Comparison of ENCODE assay signal across 11 mouse cellular contexts in the genomic region with DNA sequence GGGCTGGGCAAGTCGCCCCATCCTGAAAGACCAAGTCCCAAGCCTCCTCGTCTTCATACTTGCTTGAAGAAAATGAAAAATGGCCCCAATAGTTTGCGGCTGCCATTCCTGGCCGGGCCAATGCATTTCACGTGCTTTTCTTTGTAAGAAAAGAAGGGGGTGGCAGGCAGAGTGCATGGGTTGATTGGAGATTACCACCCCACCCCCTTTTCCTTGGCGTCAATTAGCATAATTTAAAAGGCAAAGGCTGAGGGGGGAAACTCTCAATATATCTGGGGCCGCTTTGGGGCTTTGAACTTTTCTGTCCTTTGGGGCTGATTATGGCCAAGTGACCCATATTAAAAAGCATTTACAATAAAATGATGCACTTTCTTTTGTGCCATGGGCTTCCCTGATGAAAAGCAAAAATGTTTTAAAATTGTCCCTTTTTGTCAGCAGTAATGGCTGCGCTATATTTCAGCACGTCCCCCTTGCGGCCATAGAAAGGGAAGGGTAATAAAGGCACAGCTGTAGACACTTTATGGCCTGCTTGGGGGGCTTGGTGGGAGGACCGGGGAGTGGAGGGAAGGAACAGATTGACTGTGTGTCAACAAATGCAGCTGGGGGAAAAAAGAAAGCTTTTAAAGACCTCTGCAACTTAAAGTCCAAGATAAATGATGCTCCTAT.
DNase-seq lines count a peak whose midpoint lies in the region; ATAC-seq and TF ChIP-seq lines count a peak whose summit lies in the region.
"Had no signal": no experiment of that assay in that cellular context is flagged by ENCODE, and none has a peak within 500 bp of the region (broad histone marks: within the 10 kb centered on the region; RNA-seq: fewer than 3 reads in every experiment).

No protein-coding gene starts in this region.

- 0 out of 2 replicates have a peak, but pooled peaks cover 5% of the 10 kb centered on the region for H3K27me3 ChIP-seq in embryonic facial prominence, embryonic 10.5 days (replicated peaks; ENCODE audit: low read depth, poor library complexity, severe bottlenecking)
- H3K27me3 ChIP-seq in forebrain, embryonic 16.5 days (replicated peaks; ENCODE audit: control insufficient read depth, insufficient read depth, low read length), result no peaks in the 10 kb centered on the region
- H3K27me3 ChIP-seq in limb, embryonic 12.5 days, result no peaks in the 10 kb centered on the region; the same call in 1 of the 2 replicates
- H3K27me3 ChIP-seq in neural tube, embryonic 11.5 days (ENCODE audit: control insufficient read depth, insufficient read depth, low read length), result no peaks in the 10 kb centered on the region
- H3K27me3 ChIP-seq in kidney, adult 2 months (replicated peaks; ENCODE audit: control insufficient read depth, insufficient read depth, low read length), result no peaks in the 10 kb centered on the region
- H3K27me3 ChIP-seq: limb, embryonic 15.5 days had no signal

- no peak overlapping the region for H3K4me2 ChIP-seq in forebrain, embryonic 16.5 days (ENCODE audit: low read length)
- H3K4me2 ChIP-seq in limb, embryonic 12.5 days, result peak overlapping the region; percentile 27
- peak overlapping the region; percentile 17; the same call in 1 of the 2 replicates for H3K4me2 ChIP-seq in neural tube, embryonic 11.5 days (ENCODE audit: low read depth)
- H3K4me2 ChIP-seq: limb, embryonic 15.5 days had no signal

- H3K27ac ChIP-seq in embryonic facial prominence, embryonic 10.5 days (replicated peaks), result peak overlapping the region; percentile 54; the same call in 1 of the 2 replicates
- peak overlapping the region; percentile 51; the same call in 1 of the 2 replicates for H3K27ac ChIP-seq in forebrain, embryonic 16.5 days (ENCODE audit: low read length)
- H3K27ac ChIP-seq in limb, embryonic 12.5 days, result peak overlapping the region; percentile 72
- peak overlapping the region; percentile 77 for H3K27ac ChIP-seq in neural tube, embryonic 11.5 days (ENCODE audit: low read depth, low read length)
- no peak overlapping the region for H3K27ac ChIP-seq in kidney, adult 2 months (ENCODE audit: insufficient read depth, low read depth, low read length)
- H3K27ac ChIP-seq: limb, embryonic 15.5 days had no signal

- peaks cover 19% of the 10 kb centered on the region for H3K4me1 ChIP-seq in embryonic facial prominence, embryonic 10.5 days
- H3K4me1 ChIP-seq in forebrain, embryonic 16.5 days (replicated peaks; ENCODE audit: control insufficient read depth, insufficient read depth, low read length), result peaks cover 17% of the 10 kb centered on the region
- peaks cover 18% of the 10 kb centered on the region for H3K4me1 ChIP-seq in limb, embryonic 12.5 days (replicated peaks)
- H3K4me1 ChIP-seq in neural tube, embryonic 11.5 days (ENCODE audit: control insufficient read depth, insufficient read depth, low read length), result peaks cover 18% of the 10 kb centered on the region
- H3K4me1 ChIP-seq in kidney, adult 2 months (ENCODE audit: control insufficient read depth, insufficient read depth, low read length), result no peaks in the 10 kb centered on the region

- H3K4me3 ChIP-seq in embryonic facial prominence, embryonic 10.5 days, result no peak overlapping the region
- H3K4me3 ChIP-seq in forebrain, embryonic 16.5 days (replicated peaks; ENCODE audit: low read length), result no peak overlapping the region
- no peak overlapping the region for H3K4me3 ChIP-seq in limb, embryonic 12.5 days (replicated peaks)
- H3K4me3 ChIP-seq in neural tube, embryonic 11.5 days (ENCODE audit: low read depth, low read length), result no peak overlapping the region
- H3K4me3 ChIP-seq in kidney, adult 2 months (ENCODE audit: insufficient read depth, low read depth, low read length), result no peak overlapping the region
- H3K4me3 ChIP-seq: erythroblast, embryonic 14.5 days; limb, embryonic 15.5 days had no signal

- no peak for TF ChIP-seq POLR2A in kidney, adult 2 months (IDR thresholded peaks at IDR 0.05; ENCODE audit: low read depth, low read length)

- H3K36me3 ChIP-seq in embryonic facial prominence, embryonic 10.5 days (replicated peaks), result peaks cover 17% of the 10 kb centered on the region
- peaks cover 7% of the 10 kb centered on the region for H3K36me3 ChIP-seq in forebrain, embryonic 16.5 days (ENCODE audit: control insufficient read depth, insufficient read depth)
- peaks cover 14% of the 10 kb centered on the region for H3K36me3 ChIP-seq in limb, embryonic 12.5 days
- no peaks in the 10 kb centered on the region for H3K36me3 ChIP-seq in neural tube, embryonic 11.5 days (ENCODE audit: control insufficient read depth, insufficient read depth, low read length)
- no peaks in the 10 kb centered on the region for H3K36me3 ChIP-seq in kidney, adult 2 months (ENCODE audit: control insufficient read depth, insufficient read depth, low read length)

- H3K9ac ChIP-seq in forebrain, embryonic 16.5 days (replicated peaks; ENCODE audit: low read depth, low read length), result no peak overlapping the region
- no peak overlapping the region for H3K9ac ChIP-seq in limb, embryonic 12.5 days (replicated peaks)
- peak overlapping the region; percentile 39; the same call in 1 of the 2 replicates for H3K9ac ChIP-seq in neural tube, embryonic 11.5 days (ENCODE audit: low read length)
- H3K9ac ChIP-seq: limb, embryonic 15.5 days had no signal

- WGBS in embryonic facial prominence, embryonic 10.5 days, result 67% methylated on average over 11 of the region's 11 CpGs
- WGBS in forebrain, embryonic 16.5 days, result 11% methylated on average over 11 of the region's 11 CpGs
- 16% methylated on average over 11 of the region's 11 CpGs for WGBS in limb, embryonic 12.5 days
- WGBS in neural tube, embryonic 11.5 days, result 10% methylated on average over 11 of the region's 11 CpGs
- WGBS in kidney, adult 2 months, result 42% methylated on average over 11 of the region's 11 CpGs

- TF ChIP-seq CTCF in kidney, adult 2 months (conservative IDR thresholded peaks at IDR 0.05; ENCODE audit: insufficient read depth, insufficient read length, low read depth, low read length), result no peak

- DNase-seq in embryonic facial prominence, embryonic 10.5 days (ENCODE audit: low spot score), result no peak
- peak; percentile 69 for DNase-seq in neural tube, embryonic 11.5 days (ENCODE audit: low spot score)
- no peak for DNase-seq in adrenal gland, adult (ENCODE audit: inconsistent age in 2 of 2, low spot score in 1 of 2)
- no peak for DNase-seq in heart, postnatal 10 days
- DNase-seq in kidney, adult 2 months, result no peak
- DNase-seq: gastrocnemius, postnatal 36 days; heart, postnatal 4 days had no signal

- peak; percentile 86 for ATAC-seq in forebrain, embryonic 16.5 days
- ATAC-seq in limb, embryonic 12.5 days (ENCODE audit: insufficient number of reproducible peaks, insufficient read depth, low FRiP score, low TSS enrichment, low read depth), result no peak
- peak; percentile 88 for ATAC-seq in neural tube, embryonic 11.5 days (ENCODE audit: insufficient read depth, low FRiP score, low TSS enrichment)

- intact Hi-C loops in heart, postnatal 10 days (cut with DNase I), result no loop called here

- no peaks in the 10 kb centered on the region for H3K9me3 ChIP-seq in embryonic facial prominence, embryonic 10.5 days
- no peaks in the 10 kb centered on the region for H3K9me3 ChIP-seq in forebrain, embryonic 16.5 days (ENCODE audit: control insufficient read depth, low read length)
- no peaks in the 10 kb centered on the region for H3K9me3 ChIP-seq in limb, embryonic 12.5 days
- H3K9me3 ChIP-seq in neural tube, embryonic 11.5 days (ENCODE audit: control insufficient read depth, low read length), result no peaks in the 10 kb centered on the region
- H3K9me3 ChIP-seq: limb, embryonic 15.5 days had no signal
